Mouse (Mus musculus): ENCODE results near the gene Myh3. TPM values are rescaled to one million over a fixed set of nuclear protein-coding genes. Genes with fewer than 3 reads are reported as not detected.
A peak's percentile ranks its signal among the peaks of the same experiment; 100 is the strongest.

Myh3 gene
- polyA plus RNA-seq (2015; fragmentation: Nextera tagmentation; extraction: Ambion mirVana): 0.22 and 0.35 TPM in 2 replicates

DNA sequence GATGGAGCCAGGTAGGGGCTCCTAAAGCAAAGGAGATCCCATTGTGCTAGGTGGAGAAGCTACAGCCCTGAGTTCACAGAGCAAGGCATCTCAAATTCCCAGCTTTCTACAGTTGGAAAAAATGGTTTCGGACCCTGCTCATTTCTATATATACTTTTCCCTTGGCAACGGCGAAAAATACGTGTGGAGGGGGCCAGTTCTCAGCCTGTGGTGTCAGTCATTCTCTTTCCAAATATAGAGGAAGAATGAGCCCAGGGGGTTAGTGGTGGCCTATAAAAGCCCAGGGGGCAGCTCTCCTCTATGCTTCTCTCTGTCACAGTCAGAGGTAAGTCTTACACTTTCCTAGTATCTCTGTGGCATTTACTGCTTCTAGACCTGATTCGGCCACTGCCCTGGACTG lies at the start of gene Myh3:
Myh3 (plus strand) TSS at position 301 of the 400 bp plus-strand sequence.
- no peak for DNase-seq (ENCODE audit: low spot score)

GRCm38 (mm10) chr11:67030904-67031602 lies 47.0 kb upstream of the Myh3 start:
- no peak for DNase-seq (ENCODE audit: low spot score)

DNA sequence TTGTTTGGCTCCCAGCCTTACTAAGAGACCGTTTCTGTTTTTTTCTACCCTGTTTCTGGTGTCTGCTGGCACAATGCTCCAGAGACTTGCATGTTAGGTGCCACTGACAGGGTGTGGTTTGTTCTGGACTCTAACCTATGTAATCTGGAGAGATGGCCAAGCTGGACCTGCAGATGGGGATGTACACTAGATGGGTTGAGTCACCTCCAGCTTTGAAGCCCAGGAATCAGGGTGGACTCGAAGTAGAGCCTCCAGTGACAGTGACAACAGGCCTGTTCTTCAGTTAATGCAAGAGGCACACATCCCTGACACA lies 46.5 kb upstream of the Myh3 start:
- no peak for DNase-seq (ENCODE audit: low spot score)

- DNase-seq (ENCODE audit: low spot score): no peak
Observed at GRCm38 (mm10) chr11:67034775-67035485, 43.2 kb upstream of the Myh3 start.

GRCm38 (mm10) chr11:67036229-67036628 lies 41.9 kb upstream of the Myh3 start:
- DNase-seq (ENCODE audit: low spot score): no peak

DNA sequence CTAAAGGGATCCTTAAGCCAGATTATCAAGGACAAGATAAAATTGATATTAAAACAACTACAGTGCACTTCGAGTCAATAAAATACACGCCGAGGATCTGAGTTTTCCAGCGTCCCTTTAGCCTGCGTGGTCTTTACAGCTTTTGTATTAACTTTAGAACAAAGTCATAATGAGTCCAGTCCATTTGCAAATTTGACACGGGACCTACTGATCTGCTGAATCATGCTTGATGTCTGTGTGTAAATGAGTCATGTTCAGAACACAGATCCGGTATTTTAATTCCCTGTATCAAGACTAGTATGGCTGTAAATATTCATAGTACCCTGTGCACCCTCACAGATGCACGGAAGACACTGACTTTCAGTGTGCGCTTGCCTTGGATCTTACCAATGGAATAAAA lies 41.2 kb upstream of the Myh3 start:
- DNase-seq (ENCODE audit: low spot score): no peak

- no peak for DNase-seq (ENCODE audit: low spot score)
Observed at GRCm38 (mm10) chr11:67039799-67040198, 38.3 kb upstream of the Myh3 start.

GRCm38 (mm10) chr11:67040483-67040882 lies 37.6 kb upstream of the Myh3 start:
- no peak for DNase-seq (ENCODE audit: low spot score)

- no peak for DNase-seq (ENCODE audit: low spot score)
Observed at GRCm38 (mm10) chr11:67043007-67043406, 35.1 kb upstream of the Myh3 start.

- no peak for DNase-seq (ENCODE audit: low spot score)
Observed at GRCm38 (mm10) chr11:67044959-67045358, 33.1 kb upstream of the Myh3 start.

DNA sequence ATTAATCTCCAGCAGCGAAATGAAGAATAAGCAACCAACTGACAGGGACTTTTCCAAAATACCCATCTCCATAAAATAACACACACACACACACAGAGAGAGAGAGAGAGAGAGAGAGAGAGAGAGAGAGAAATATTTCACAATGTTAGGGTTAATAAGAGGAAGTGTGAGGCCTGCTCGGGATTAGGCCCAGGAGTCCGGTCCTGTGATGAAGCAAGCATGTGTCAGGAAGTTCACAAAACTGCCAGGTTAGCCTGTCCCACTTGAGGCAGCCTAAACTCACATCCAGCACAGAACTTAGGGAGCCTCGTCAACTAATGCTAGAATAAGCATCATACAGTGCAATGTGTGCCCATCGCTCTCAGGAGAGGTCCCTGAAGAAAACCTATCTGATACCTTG lies 30.9 kb upstream of the Myh3 start:
- DNase-seq (ENCODE audit: low spot score): no peak

DNA sequence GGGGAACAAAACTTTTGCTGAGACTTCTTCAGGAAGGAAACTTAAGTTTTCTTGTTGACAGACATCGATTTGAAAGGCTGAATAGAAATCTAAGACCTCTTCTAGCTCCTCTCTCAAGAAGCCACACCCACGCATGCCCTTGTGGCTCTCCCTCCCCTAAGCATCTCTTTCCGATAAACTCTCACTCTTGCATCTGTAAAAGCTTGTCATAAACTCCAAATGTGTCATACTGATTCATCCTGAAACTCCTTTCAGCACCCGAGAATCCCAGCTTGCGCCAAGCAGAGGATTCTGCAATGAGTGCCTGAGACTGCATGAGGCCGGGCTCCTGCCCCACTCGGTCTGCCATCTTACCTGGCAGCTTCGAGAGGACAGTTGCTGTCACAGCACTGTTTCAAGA lies 29.6 kb upstream of the Myh3 start:
- no peak for DNase-seq (ENCODE audit: low spot score)

DNA sequence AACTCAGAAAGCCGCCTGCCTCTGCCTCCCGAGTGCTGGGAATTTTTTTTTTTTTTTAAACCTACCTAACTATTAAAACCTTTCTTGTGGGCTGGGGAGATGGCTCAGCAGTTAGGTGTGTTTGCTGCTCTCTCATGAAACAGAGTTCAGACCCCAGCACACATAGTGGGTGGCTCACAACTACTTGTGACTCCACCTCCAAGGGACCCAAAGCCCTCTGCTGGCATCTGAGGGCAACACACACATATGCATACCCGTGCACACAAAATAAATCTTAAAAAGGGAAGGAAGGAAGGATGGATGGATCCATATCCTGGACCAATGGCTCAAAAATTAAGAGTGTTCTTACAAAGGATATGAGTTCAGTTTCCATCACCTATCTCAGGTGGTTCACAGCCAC lies 28.8 kb upstream of the Myh3 start:
- no peak for DNase-seq (ENCODE audit: low spot score)

DNA sequence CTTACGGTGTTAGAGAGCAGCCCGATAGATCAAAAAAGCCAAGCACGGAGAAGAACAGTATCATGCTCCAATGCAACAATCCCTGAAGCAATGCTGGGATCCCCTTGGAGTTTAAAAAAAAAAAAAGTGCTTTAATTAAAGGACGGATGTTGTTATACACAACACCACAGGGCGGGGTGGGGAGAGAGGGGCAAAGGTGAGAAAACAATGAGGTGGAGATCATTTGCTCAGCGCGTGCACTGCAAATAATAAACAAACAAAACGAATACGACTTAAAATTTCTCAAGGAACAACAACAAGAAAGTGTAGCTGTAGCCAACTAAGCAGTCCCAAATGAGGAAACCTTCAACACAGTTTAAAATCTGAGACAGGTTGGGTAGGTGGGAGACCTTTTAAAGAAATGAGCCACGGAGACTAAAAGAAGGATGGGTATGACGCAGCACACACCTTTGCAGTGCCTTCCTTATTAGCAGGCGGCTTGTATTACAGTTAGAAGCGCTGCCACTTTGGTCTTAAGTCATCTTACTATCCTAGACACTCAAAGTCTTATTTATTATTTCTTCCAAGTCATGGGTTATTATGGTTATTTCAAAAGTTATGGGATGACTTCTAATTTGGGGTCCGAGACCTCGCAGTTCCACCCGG lies 26.3 kb upstream of the Myh3 start:
- no peak for DNase-seq (ENCODE audit: low spot score)

DNA sequence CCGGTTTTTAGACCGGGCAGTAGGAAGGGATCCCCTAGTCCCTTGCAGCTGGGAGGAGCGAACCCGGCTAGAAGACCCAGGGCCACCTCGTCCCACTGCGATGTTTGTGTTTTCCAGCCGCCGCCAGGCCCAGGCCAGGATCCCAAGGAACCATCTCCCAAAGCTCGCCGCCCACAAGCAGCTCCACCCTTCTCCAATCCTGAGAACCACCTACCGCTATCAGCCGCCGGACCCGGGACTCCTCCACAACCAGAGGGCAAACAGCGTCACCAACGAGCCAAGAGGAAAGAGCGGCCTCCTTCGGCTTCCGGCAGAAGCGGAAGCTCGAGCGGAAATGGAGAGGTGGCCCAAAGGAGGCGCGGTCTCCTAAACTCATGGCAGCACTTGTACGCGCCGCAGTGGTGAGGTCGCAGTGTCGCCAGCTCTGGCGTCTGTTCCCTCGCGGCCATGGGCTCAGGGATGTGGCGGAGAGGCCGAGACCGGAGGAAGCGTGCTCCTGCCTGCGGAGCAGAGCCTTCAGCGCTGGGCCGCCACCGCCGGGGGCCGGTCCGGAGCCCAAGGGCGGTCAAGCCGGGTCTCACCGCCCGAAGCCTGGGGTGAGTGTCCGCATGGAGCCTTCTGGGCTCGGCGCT lies 25.7 kb upstream of the Myh3 start, which contains the start of the genes Adprm and Sco1:
Adprm (minus strand) TSS at position 274 of the 632 bp plus-strand sequence.
Sco1 (plus strand) TSS at position 350 of the 632 bp plus-strand sequence.
- DNase-seq (ENCODE audit: low spot score): peak; percentile 83

- no peak for DNase-seq (ENCODE audit: low spot score)
Observed at GRCm38 (mm10) chr11:67054754-67055365, 23.2 kb upstream of the Myh3 start.

DNA sequence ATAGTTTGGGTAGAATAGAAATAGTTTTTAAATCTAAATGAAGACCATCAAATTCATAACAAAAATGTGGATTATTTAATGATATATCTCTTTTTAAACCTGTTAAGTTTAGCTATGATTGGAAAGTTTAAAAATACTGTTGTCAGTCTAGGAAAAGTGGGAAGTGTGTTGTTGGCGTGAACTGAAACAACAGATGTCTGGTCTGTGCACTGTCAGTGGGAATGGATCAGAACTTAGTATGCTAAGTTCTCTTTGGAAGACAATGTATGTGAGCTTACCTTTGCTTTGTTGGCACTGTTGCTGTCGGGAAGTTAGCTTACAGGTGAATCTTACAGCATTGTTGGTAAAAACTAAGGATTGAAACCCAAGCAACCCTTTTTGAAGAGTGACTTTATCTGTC lies 16.8 kb upstream of the Myh3 start:
- DNase-seq (ENCODE audit: low spot score): no peak

- DNase-seq (ENCODE audit: low spot score): no peak
Observed at GRCm38 (mm10) chr11:67062726-67063125, 15.4 kb upstream of the Myh3 start.

DNA sequence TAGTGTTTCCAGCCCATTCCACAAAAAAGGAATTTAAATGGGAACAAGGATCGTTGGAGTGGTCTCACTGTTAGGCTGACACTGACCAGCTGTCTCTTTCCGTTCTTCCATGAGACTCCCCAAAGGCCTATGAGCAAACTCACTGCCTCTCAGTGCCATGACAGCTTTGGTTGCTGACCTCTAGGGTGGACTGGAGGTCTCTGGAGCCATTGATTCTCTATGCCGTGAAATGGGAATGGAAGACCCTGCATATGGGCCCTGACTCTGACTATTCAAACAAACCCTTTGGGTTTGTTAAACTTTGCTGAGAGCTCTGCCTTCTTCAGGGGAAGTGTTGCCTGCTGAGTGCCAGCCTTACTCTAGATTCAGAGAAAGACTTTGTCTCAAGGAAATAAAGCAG lies 10.4 kb upstream of the Myh3 start:
- DNase-seq (ENCODE audit: low spot score): no peak

DNA sequence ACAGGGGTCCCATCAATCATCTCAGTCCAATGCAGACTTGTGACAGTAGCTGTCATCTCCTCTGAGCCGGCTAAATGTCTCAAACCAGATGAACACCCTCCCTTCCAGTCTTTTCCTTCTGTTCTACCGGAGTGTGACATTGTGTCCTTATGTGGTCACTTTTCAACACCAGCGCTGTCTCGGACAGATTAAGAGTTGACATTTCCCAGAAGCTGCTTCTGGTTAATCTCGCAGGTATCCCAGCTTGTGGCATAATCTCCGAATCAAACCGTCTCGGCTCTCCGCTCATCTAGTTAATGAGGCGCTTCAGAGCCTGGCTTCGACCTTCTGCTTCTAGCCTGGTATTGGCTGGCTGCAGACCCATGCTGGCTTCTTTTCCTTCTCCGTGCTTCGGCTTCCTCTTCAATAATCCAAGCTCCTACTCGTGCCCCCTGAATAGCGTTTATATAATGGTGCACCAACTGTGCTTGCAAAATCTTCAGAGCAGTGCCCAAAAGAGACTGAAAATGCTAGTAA lies 5.4 kb upstream of the Myh3 start:
- DNase-seq (ENCODE audit: low spot score): no peak

GRCm38 (mm10) chr11:67075036-67075435 lies 3.1 kb upstream of the Myh3 start:
- no peak for DNase-seq (ENCODE audit: low spot score)

All from thymus, postnatal 0 days (tissue).